8 mouse cellular contexts compared by ENCODE assay signal in the genomic region with DNA sequence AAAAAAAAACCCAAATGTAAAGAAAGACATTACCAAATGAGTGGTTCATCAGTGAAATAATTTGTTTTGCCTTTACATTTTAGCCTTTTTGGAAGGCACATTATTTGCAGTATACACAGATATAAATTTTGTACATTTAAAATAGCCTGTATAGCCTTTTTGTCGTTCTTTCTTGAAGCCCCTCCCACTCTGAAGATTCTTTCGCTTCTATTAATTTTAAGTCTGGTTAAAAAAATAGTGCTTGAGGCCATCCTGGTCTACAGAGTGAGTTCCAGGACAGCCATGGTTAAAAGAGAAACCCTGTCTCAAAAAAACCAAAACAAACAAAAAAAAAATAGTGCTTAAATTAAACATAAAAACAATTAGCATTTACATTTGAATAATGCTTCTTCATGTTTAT. TPM values are rescaled to one million over a fixed set of nuclear protein-coding genes. Genes with fewer than 3 reads are reported as not detected.
DNase-seq lines count a peak whose midpoint lies in the region; ATAC-seq and TF ChIP-seq lines count a peak whose summit lies in the region.

No protein-coding gene starts in this region.

- TF ChIP-seq CTCF in heart, postnatal 0 days (IDR thresholded peaks at IDR 0.05; ENCODE audit: low read depth), result no peak
- TF ChIP-seq CTCF in G1E (IDR thresholded peaks at IDR 0.05; ENCODE audit: low read depth, low read length), result no peak

- ATAC-seq in heart, postnatal 0 days (ENCODE audit: insufficient read depth, low read depth), result no peak
- no peak for ATAC-seq in G1E (ENCODE audit: extremely low read depth, insufficient number of reproducible peaks, low FRiP score, poor library complexity, severe bottlenecking)
- ATAC-seq in midbrain, embryonic 11.5 days (ENCODE audit: low FRiP score), result no peak

- H3K4me1 ChIP-seq in heart, postnatal 0 days (ENCODE audit: control insufficient read depth, insufficient read depth), result peaks cover 11% of the 10 kb centered on the region
- H3K4me1 ChIP-seq in G1E (ENCODE audit: insufficient read depth, low read depth, low read length), result peaks cover 64% of the 10 kb centered on the region
- peaks cover 28% of the 10 kb centered on the region for H3K4me1 ChIP-seq in hindbrain, embryonic 10.5 days (replicated peaks)
- peaks cover 4% of the 10 kb centered on the region for H3K4me1 ChIP-seq in midbrain, embryonic 11.5 days (ENCODE audit: control insufficient read depth, insufficient read depth, low read length)

- H3K27ac ChIP-seq in heart, postnatal 0 days (ENCODE audit: low read depth), result peak overlapping the region; percentile 99
- H3K27ac ChIP-seq in hindbrain, embryonic 10.5 days, result peak overlapping the region; percentile 95
- H3K27ac ChIP-seq in midbrain, embryonic 11.5 days (ENCODE audit: low read depth, low read length), result no peak overlapping the region

- H3K9ac ChIP-seq in heart, postnatal 0 days (replicated peaks; ENCODE audit: low read depth, low read length), result peak overlapping the region; percentile 75
- no peak overlapping the region for H3K9ac ChIP-seq in midbrain, embryonic 11.5 days (ENCODE audit: low read length)

- H3K27me3 ChIP-seq in heart, postnatal 0 days (ENCODE audit: control insufficient read depth, insufficient read depth, low read length), result no peaks in the 10 kb centered on the region
- H3K27me3 ChIP-seq in G1E (ENCODE audit: insufficient read depth, low read length), result no peaks in the 10 kb centered on the region
- H3K27me3 ChIP-seq in hindbrain, embryonic 10.5 days (ENCODE audit: insufficient read depth, poor library complexity, severe bottlenecking), result no peaks in the 10 kb centered on the region
- H3K27me3 ChIP-seq in midbrain, embryonic 11.5 days (ENCODE audit: control insufficient read depth, insufficient read depth, low read length), result no peaks in the 10 kb centered on the region

- no peak for TF ChIP-seq EP300 in heart, postnatal 0 days (IDR thresholded peaks at IDR 0.05; ENCODE audit: low read depth)

- 13% methylated on average over 2 of the region's 2 CpGs for WGBS in heart, postnatal 0 days
- 42% methylated on average over 2 of the region's 2 CpGs for WGBS in hindbrain, embryonic 10.5 days
- 42% methylated on average over 2 of the region's 2 CpGs for WGBS in midbrain, embryonic 11.5 days

- peak overlapping the region; percentile 83 for H3K4me3 ChIP-seq in heart, postnatal 0 days (ENCODE audit: low read depth, low read length)
- H3K4me3 ChIP-seq in G1E (ENCODE audit: low read depth, low read length), result peak overlapping the region; percentile 78
- peak overlapping the region; percentile 70 for H3K4me3 ChIP-seq in hindbrain, embryonic 10.5 days
- H3K4me3 ChIP-seq in midbrain, embryonic 11.5 days (ENCODE audit: low read depth, low read length), result peak overlapping the region; percentile 60

- intact Hi-C loops in heart, postnatal 10 days (cut with DNase I), result no loop called here
- intact Hi-C loops in left cerebral cortex, postnatal 14 days (cut with DNase I), result no loop called here

- H3K9me3 ChIP-seq in heart, postnatal 0 days (replicated peaks; ENCODE audit: control insufficient read depth, low read length), result no peaks in the 10 kb centered on the region
- H3K9me3 ChIP-seq in G1E (replicated peaks), result no peaks in the 10 kb centered on the region
- H3K9me3 ChIP-seq in hindbrain, embryonic 10.5 days, result no peaks in the 10 kb centered on the region
- H3K9me3 ChIP-seq in midbrain, embryonic 11.5 days (ENCODE audit: control insufficient read depth, low read length), result no peaks in the 10 kb centered on the region

- no peak for DNase-seq in heart, postnatal 0 days (ENCODE audit: low spot score)
- no peak for DNase-seq in heart, postnatal 10 days
- no peak for DNase-seq in G1E (ENCODE audit: low spot score)
- DNase-seq in hindbrain, embryonic 10.5 days (ENCODE audit: low spot score), result no peak
- no peak for DNase-seq in midbrain, embryonic 11.5 days (ENCODE audit: low spot score, missing footprints)
- DNase-seq in left cerebral cortex, postnatal 14 days (ENCODE audit: low spot score in 2 of 2), result no peak
- DNase-seq in layer of hippocampus, adult 18-20 months (ENCODE audit: low spot score in 2 of 2), result no peak
- no peak for DNase-seq in frontal cortex, postnatal 36 days (ENCODE audit: low spot score in 2 of 2)

- no peaks in the 10 kb centered on the region for H3K36me3 ChIP-seq in heart, postnatal 0 days (replicated peaks; ENCODE audit: control insufficient read depth, insufficient read depth, low read length)
- no peaks in the 10 kb centered on the region for H3K36me3 ChIP-seq in G1E (replicated peaks)
- no peaks in the 10 kb centered on the region for H3K36me3 ChIP-seq in hindbrain, embryonic 10.5 days
- H3K36me3 ChIP-seq in midbrain, embryonic 11.5 days (ENCODE audit: control insufficient read depth, insufficient read depth, low read length), result no peaks in the 10 kb centered on the region

- H3K4me2 ChIP-seq in heart, postnatal 0 days (ENCODE audit: low read depth, low read length), result peak overlapping the region; percentile 56
- peak overlapping the region; percentile 69 for H3K4me2 ChIP-seq in midbrain, embryonic 11.5 days

RNA-seq across cellular contexts. Expression of a gene that starts 14.8 kb away (rescaled TPM):
- total RNA-seq in heart, postnatal 0 days (2014; rRNA removed; ENCODE audit: low replicate concordance), result 0.08 TPM in 1 of 2 replicates, not detected in the other
- polyA plus RNA-seq in heart, postnatal 0 days (2015; fragmentation: Nextera tagmentation; extraction: Ambion mirVana), result not detected in 2 replicates
- not detected for total RNA-seq in heart, postnatal 10 days (2021)
- total RNA-seq in G1E (2014; fragmentation: Nextera tagmentation), result 0.39 TPM in 1 of 2 replicates, not detected in the other
- 0.05 TPM in 1 of 2 replicates, not detected in the other for total RNA-seq in G1E (2017)
- polyA plus RNA-seq in G1E (2012), result not detected in 2 replicates
- polyA plus RNA-seq in hindbrain, embryonic 10.5 days (2016; fragmentation: Nextera tagmentation; extraction: Ambion mirVana), result not detected in 2 replicates
- not detected in 2 replicates for polyA plus RNA-seq in midbrain, embryonic 11.5 days (2014; fragmentation: Nextera tagmentation; extraction: Ambion mirVana)
- total RNA-seq in left cerebral cortex, postnatal 14 days (2021), result not detected
- under 1 TPM; 0.32 to 0.38 TPM for total RNA-seq in layer of hippocampus, adult 18-20 months (2021)

RNA-seq across cellular contexts. Expression of a gene that starts 32.0 kb away (rescaled TPM):
- total RNA-seq in heart, postnatal 0 days (2014; rRNA removed; ENCODE audit: low replicate concordance), result 22.4 and 29.3 TPM in 2 replicates
- 5.4 TPM in 2 replicates for polyA plus RNA-seq in heart, postnatal 0 days (2015; fragmentation: Nextera tagmentation; extraction: Ambion mirVana)
- 10 to 100 TPM; 45.3 to 46.7 TPM for total RNA-seq in heart, postnatal 10 days (2021)
- total RNA-seq in G1E (2014; fragmentation: Nextera tagmentation) (141 and 156 TPM in 2 replicates), G1E (2017) (50.1 and 50.2 TPM in 2 replicates)
- 4.3 and 5.3 TPM in 2 replicates for polyA plus RNA-seq in G1E (2012)
- polyA plus RNA-seq in hindbrain, embryonic 10.5 days (2016; fragmentation: Nextera tagmentation; extraction: Ambion mirVana), result 12.2 and 12.5 TPM in 2 replicates
- 19.2 and 22.3 TPM in 2 replicates for polyA plus RNA-seq in midbrain, embryonic 11.5 days (2014; fragmentation: Nextera tagmentation; extraction: Ambion mirVana)
- total RNA-seq in left cerebral cortex, postnatal 14 days (2021), result 10 to 100 TPM; 63.9 to 69.4 TPM
- total RNA-seq in layer of hippocampus, adult 18-20 months (2021), result 10 to 100 TPM; 74.0 to 78.1 TPM
